Mouse (Mus musculus): ENCODE data around the gene Hepacam2.
A peak's percentile ranks its signal among the peaks of the same experiment; 100 is the strongest.
"Not testable (repeated sequence)": the region's sequence is repeated elsewhere in the genome, so short reads cannot be mapped to it uniquely, and the experiment has no call there.

Hepacam2 gene

GRCm38 (mm10) chr6:3498162-3498848 is at the start of gene Hepacam2, which contains the start of gene Vps50:
Gene Hepacam2, minus strand, starts transcription at chr6:3498298.
Gene Vps50, plus strand, starts transcription at chr6:3498382.
- DNase-seq = peak; percentile 90

GRCm38 (mm10) chr6:3544970-3545369 is 46.9 kb upstream of the Hepacam2 start:
- no peak for DNase-seq

- DNase-seq = no peak
Measured at GRCm38 (mm10) chr6:3543862-3544261, 45.8 kb upstream of the Hepacam2 start.

GRCm38 (mm10) chr6:3539470-3539869 is 41.4 kb upstream of the Hepacam2 start:
- DNase-seq = no peak

GRCm38 (mm10) chr6:3536048-3536447 is 38.0 kb upstream of the Hepacam2 start:
- DNase-seq = no peak

- DNase-seq = no peak
Measured at GRCm38 (mm10) chr6:3531445-3531844, 33.3 kb upstream of the Hepacam2 start.

- DNase-seq = no peak
Measured at GRCm38 (mm10) chr6:3528198-3528597, 30.1 kb upstream of the Hepacam2 start.

GRCm38 (mm10) chr6:3512611-3513010 is 14.5 kb upstream of the Hepacam2 start:
- DNase-seq = peak; percentile 22

GRCm38 (mm10) chr6:3511612-3512011 is 13.5 kb upstream of the Hepacam2 start:
- no peak for DNase-seq

GRCm38 (mm10) chr6:3511116-3511515 is 13.0 kb upstream of the Hepacam2 start:
- no peak for DNase-seq

GRCm38 (mm10) chr6:3509782-3510181 is 11.7 kb upstream of the Hepacam2 start:
- no peak for DNase-seq

GRCm38 (mm10) chr6:3508151-3508550 is 10.1 kb upstream of the Hepacam2 start:
- not testable (repeated sequence) for DNase-seq

GRCm38 (mm10) chr6:3507078-3507477 is 9.0 kb upstream of the Hepacam2 start:
- DNase-seq = no peak

- DNase-seq = no peak
Measured at GRCm38 (mm10) chr6:3505289-3505688, 7.2 kb upstream of the Hepacam2 start.

GRCm38 (mm10) chr6:3500286-3500685 is 2.2 kb upstream of the Hepacam2 start:
- no peak for DNase-seq

GRCm38 (mm10) chr6:3496210-3496609 is 1.9 kb downstream of the Hepacam2 start:
- no peak for DNase-seq

GRCm38 (mm10) chr6:3494285-3494684 is 3.8 kb downstream of the Hepacam2 start:
- DNase-seq = no peak

GRCm38 (mm10) chr6:3487355-3487754 is 10.7 kb downstream of the Hepacam2 start:
- DNase-seq = no peak

GRCm38 (mm10) chr6:3485133-3485532 is 13.0 kb downstream of the Hepacam2 start:
- no peak for DNase-seq

- no peak for DNase-seq
Measured at GRCm38 (mm10) chr6:3481705-3482104, 16.4 kb downstream of the Hepacam2 start.

GRCm38 (mm10) chr6:3479853-3480252 is 18.2 kb downstream of the Hepacam2 start:
- no peak for DNase-seq

GRCm38 (mm10) chr6:3476299-3476698 is 21.8 kb downstream of the Hepacam2 start:
- DNase-seq = no peak

- DNase-seq = no peak
Measured at GRCm38 (mm10) chr6:3470706-3471105, 27.4 kb downstream of the Hepacam2 start.

- DNase-seq = no peak
Measured at GRCm38 (mm10) chr6:3468627-3469026, 29.5 kb downstream of the Hepacam2 start.

GRCm38 (mm10) chr6:3463594-3463993 is 34.5 kb downstream of the Hepacam2 start:
- no peak for DNase-seq

Measured in right cerebral cortex, postnatal 25 days (tissue).